Mouse (Mus musculus) kidney, postnatal 10 days (tissue): ENCODE measurements around the gene Mis18bp1.
"Not testable (repeated sequence)": the region's sequence is repeated elsewhere in the genome, so short reads cannot be mapped to it uniquely, and the experiment has no call there.

Experiments
- DNase-seq: peaks from one replicate; pipeline ENCODE4 v3.0.0; 2021; ENCODE audit warnings: mixed read lengths

The Mis18bp1 gene

GRCm38 (mm10) chr12:65172021-65172951, at the start of gene Mis18bp1:
Gene Mis18bp1 (minus strand): TSS chr12:65172604.
- DNase-seq, result peak; percentile 97

- peak; percentile 6 for DNase-seq
Measured at GRCm38 (mm10) chr12:65216404-65216840, 44.0 kb upstream of the Mis18bp1 start.

GRCm38 (mm10) chr12:65206431-65206830, 34.0 kb upstream of the Mis18bp1 start:
- no peak for DNase-seq

- DNase-seq, result no peak
Measured at GRCm38 (mm10) chr12:65201812-65202211, 29.4 kb upstream of the Mis18bp1 start.

- DNase-seq, result no peak
Measured at GRCm38 (mm10) chr12:65194003-65194530, 21.7 kb upstream of the Mis18bp1 start.

- no peak for DNase-seq
Measured at GRCm38 (mm10) chr12:65189213-65189612, 16.8 kb upstream of the Mis18bp1 start.

- peak; percentile 12 for DNase-seq
Measured at GRCm38 (mm10) chr12:65187365-65187764, 15.0 kb upstream of the Mis18bp1 start.

- no peak for DNase-seq
Measured at GRCm38 (mm10) chr12:65173736-65174135, 1.3 kb upstream of the Mis18bp1 start.

GRCm38 (mm10) chr12:65172959-65173358, 555 bp upstream of the Mis18bp1 start:
- DNase-seq, result peak; percentile 59

- not testable (repeated sequence) for DNase-seq
Measured at GRCm38 (mm10) chr12:65136121-65136520, 36.3 kb downstream of the Mis18bp1 start.

GRCm38 (mm10) chr12:65119451-65119850, 53.0 kb downstream of the Mis18bp1 start:
- DNase-seq, result no peak

GRCm38 (mm10) chr12:65118968-65119367, 53.4 kb downstream of the Mis18bp1 start:
- no peak for DNase-seq

GRCm38 (mm10) chr12:65114978-65115377, 57.4 kb downstream of the Mis18bp1 start:
- DNase-seq, result not testable (repeated sequence)

- no peak for DNase-seq
Measured at GRCm38 (mm10) chr12:65113925-65114324, 58.5 kb downstream of the Mis18bp1 start.

- DNase-seq, result no peak
Measured at GRCm38 (mm10) chr12:65112811-65113210, 59.6 kb downstream of the Mis18bp1 start.

GRCm38 (mm10) chr12:65111503-65111902, 60.9 kb downstream of the Mis18bp1 start:
- no peak for DNase-seq

- DNase-seq, result no peak
Measured at GRCm38 (mm10) chr12:65108746-65109145, 63.7 kb downstream of the Mis18bp1 start.
